Mouse (Mus musculus) forebrain, embryonic 11.5 days (tissue): ENCODE measurements around the gene Plin4. TPM values are rescaled to one million over a fixed set of nuclear protein-coding genes. Genes with fewer than 3 reads are reported as not detected.

Source experiments
- ATAC-seq: fragments of 200-750 bp; cut with Nextera tagmentation; replicated peaks from 2 replicates; pipeline ENCODE4 v1.8.0; 2017; ENCODE audit warnings: moderate TSS enrichment; ENCODE audit not compliant: low FRiP score
- DNase-seq: peaks from one replicate; pipeline ENCODE4 v3.0.0-alpha.2; 2017; ENCODE audit warnings: low spot score
- H3K27ac ChIP-seq: fragments of 300-500 bp; sonication (generic); 2 replicates; pipeline ENCODE4 v1.5.1; 2014; ENCODE audit warnings: low read depth, low read length
- H3K27me3 ChIP-seq: fragments of 300-500 bp; sonication (generic); 2 replicates; pipeline ENCODE4 v1.6.1; 2014; ENCODE audit warnings: mild to moderate bottlenecking, low read length, mixed read lengths; ENCODE audit not compliant: control insufficient read depth, insufficient read depth
- H3K36me3 ChIP-seq: fragments of 300-500 bp; sonication (generic); 2 replicates; pipeline ENCODE4 v1.6.1; 2014; ENCODE audit warnings: mild to moderate bottlenecking, low read length, moderate library complexity, mixed read lengths; ENCODE audit not compliant: control insufficient read depth, insufficient read depth
- H3K4me1 ChIP-seq: fragments of 300-500 bp; sonication (generic); replicated peaks from 2 replicates; pipeline ENCODE4 v1.6.1; 2014; ENCODE audit warnings: low read length, mixed read lengths; ENCODE audit not compliant: control insufficient read depth, insufficient read depth
- H3K4me2 ChIP-seq: fragments of 300-500 bp; sonication (generic); 2 replicates; pipeline ENCODE4 v1.6.1; 2014; ENCODE audit warnings: low read depth, mild to moderate bottlenecking, low read length, moderate library complexity, mixed read lengths; ENCODE audit not compliant: severe bottlenecking
- H3K4me3 ChIP-seq: fragments of 300-500 bp; sonication (generic); 2 replicates; pipeline ENCODE4 v1.5.1; 2014; ENCODE audit warnings: low read depth, low read length
- H3K9ac ChIP-seq: fragments of 300-500 bp; sonication (generic); 2 replicates; pipeline ENCODE4 v1.6.1; 2014; ENCODE audit warnings: low read length
- H3K9me3 ChIP-seq: fragments of 300-500 bp; sonication (generic); 2 replicates; pipeline ENCODE4 v1.6.1; 2016; ENCODE audit warnings: low read length, mixed read lengths; ENCODE audit not compliant: control insufficient read depth
- WGBS: fragments of 180-500 bp; shearing (Covaris S2); extraction: QIAGEN DNeasy Blood & Tissue Kit; methylation state at CpG from one replicate; pipeline ENCODE4 v1.1.7; 2014; 5-methylcytosine and 5-hydroxymethylcytosine counted together
- polyA plus RNA-seq: library from polyadenylated mRNA; unstranded; fragments of >200 nt; fragmentation: Nextera tagmentation; extraction: Ambion mirVana; gene quantifications from 2 replicates; pipeline ENCODE4 v1.2.1, GENCODE M21; 2014

Plin4 gene
- polyA plus RNA-seq, 1 experiment from 2014 or later: 0.07 TPM

DNA sequence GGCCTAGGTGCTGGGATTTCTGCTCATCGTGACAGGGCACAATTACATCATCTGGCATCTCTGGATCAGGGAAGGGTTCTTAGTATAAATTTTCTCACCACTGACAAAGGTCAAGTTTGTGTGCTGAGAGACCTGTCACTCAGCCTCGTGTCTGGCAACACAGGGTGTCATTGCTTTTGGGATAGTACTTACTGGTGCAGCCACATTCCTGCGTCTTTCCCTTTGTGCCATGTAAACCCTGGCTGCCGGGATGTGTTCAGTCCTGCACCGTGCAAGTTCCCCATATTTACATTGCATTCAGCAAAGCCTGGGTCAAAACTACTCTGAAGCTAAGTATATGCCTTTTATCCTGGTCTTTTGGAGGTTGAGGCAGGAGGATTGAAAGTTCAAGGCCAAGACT lies 58.2 kb downstream of the Plin4 start:
- 90% methylated on average over 5 of the region's 5 CpGs for WGBS
- no peak; the same call in 1 of the 2 replicates for ATAC-seq
- H3K36me3 ChIP-seq: peaks cover 18% of the 10 kb centered on the region
- no peak overlapping the region for H3K4me3 ChIP-seq
- H3K4me2 ChIP-seq: no peak overlapping the region
- no peaks in the 10 kb centered on the region for H3K27me3 ChIP-seq
- H3K4me1 ChIP-seq: no peaks in the 10 kb centered on the region
- H3K9me3 ChIP-seq: no peaks in the 10 kb centered on the region
- DNase-seq: no peak
- H3K9ac ChIP-seq: no peak overlapping the region
- no peak overlapping the region for H3K27ac ChIP-seq

Other genes starting within 250 kb of the Plin4 start
- 9.5 and 9.9 TPM in 2 replicates for gene Zfp119a, start 230.9 kb downstream of the Plin4 start, polyA plus RNA-seq
- gene Zfp959, start 217.7 kb downstream of the Plin4 start, polyA plus RNA-seq: 14.4 and 14.5 TPM in 2 replicates
- gene Zfp119b, start 160.3 kb downstream of the Plin4 start, polyA plus RNA-seq: 5.5 and 8.5 TPM in 2 replicates
- 2.0 and 2.1 TPM in 2 replicates for gene Ebi3, start 157.2 kb downstream of the Plin4 start, polyA plus RNA-seq
- 27.4 and 28.2 TPM in 2 replicates for gene Yju2, start 150.7 kb downstream of the Plin4 start, polyA plus RNA-seq
- gene Shd, start 139.3 kb downstream of the Plin4 start, polyA plus RNA-seq: 65.1 and 77.9 TPM in 2 replicates
- gene Fsd1, start 123.3 kb downstream of the Plin4 start, polyA plus RNA-seq: 61.9 and 71.1 TPM in 2 replicates
- gene Stap2, start 104.2 kb downstream of the Plin4 start, polyA plus RNA-seq: 5.3 and 6.4 TPM in 2 replicates
- 164 and 191 TPM in 2 replicates for gene Mpnd, start 104.1 kb downstream of the Plin4 start, polyA plus RNA-seq
- gene Sh3gl1, start 73.2 kb downstream of the Plin4 start, polyA plus RNA-seq: 129 and 133 TPM in 2 replicates
- 38.0 and 38.6 TPM in 2 replicates for gene Chaf1a, start 69.4 kb downstream of the Plin4 start, polyA plus RNA-seq
- 39.0 and 43.2 TPM in 2 replicates for gene Ubxn6, start 34.8 kb downstream of the Plin4 start, polyA plus RNA-seq
- gene Hdgfl2, start 30.2 kb downstream of the Plin4 start, polyA plus RNA-seq: 150 and 152 TPM in 2 replicates
- gene Plin5, start 7.8 kb upstream of the Plin4 start, polyA plus RNA-seq: 0.21 TPM in 1 of 2 replicates, not detected in the other
- gene Lrg1, start 12.2 kb upstream of the Plin4 start, polyA plus RNA-seq: 0.17 and 0.51 TPM in 2 replicates
- 1.4 and 2.5 TPM in 2 replicates for gene Sema6b, start 30.5 kb upstream of the Plin4 start, polyA plus RNA-seq
- gene Tnfaip8l1, start 52.7 kb upstream of the Plin4 start, polyA plus RNA-seq: 7.7 and 8.4 TPM in 2 replicates
- 55.4 and 64.0 TPM in 2 replicates for gene Mydgf, start 74.1 kb upstream of the Plin4 start, polyA plus RNA-seq
- 48.0 and 50.6 TPM in 2 replicates for gene Dpp9, start 109.1 kb upstream of the Plin4 start, polyA plus RNA-seq
- gene Fem1a, start 147.0 kb upstream of the Plin4 start, polyA plus RNA-seq: 16.5 and 16.6 TPM in 2 replicates
- gene Ticam1, start 167.0 kb upstream of the Plin4 start, polyA plus RNA-seq: 2.5 and 3.0 TPM in 2 replicates
- 37.5 and 44.6 TPM in 2 replicates for gene Plin3, start 183.1 kb upstream of the Plin4 start, polyA plus RNA-seq
- gene Arrdc5, start 190.5 kb upstream of the Plin4 start, polyA plus RNA-seq: not detected in 2 replicates
- gene Uhrf1, start 193.5 kb upstream of the Plin4 start, polyA plus RNA-seq: 197 and 223 TPM in 2 replicates
- gene Kdm4b, start 216.3 kb upstream of the Plin4 start, polyA plus RNA-seq: 52.1 TPM in 2 replicates